Mouse (Mus musculus) T-helper 1 cell (primary cell): ENCODE data around the gene Ier5.

Experiments
- in situ Hi-C: fragments of 300-600 bp; cut with MboI, MseI; formaldehyde crosslinking; loops from one replicate; pipeline ENCODE4 v1.15.1; 2025; ENCODE audit warnings: high pct_unique_total_duplicates

Ier5 gene

DNA sequence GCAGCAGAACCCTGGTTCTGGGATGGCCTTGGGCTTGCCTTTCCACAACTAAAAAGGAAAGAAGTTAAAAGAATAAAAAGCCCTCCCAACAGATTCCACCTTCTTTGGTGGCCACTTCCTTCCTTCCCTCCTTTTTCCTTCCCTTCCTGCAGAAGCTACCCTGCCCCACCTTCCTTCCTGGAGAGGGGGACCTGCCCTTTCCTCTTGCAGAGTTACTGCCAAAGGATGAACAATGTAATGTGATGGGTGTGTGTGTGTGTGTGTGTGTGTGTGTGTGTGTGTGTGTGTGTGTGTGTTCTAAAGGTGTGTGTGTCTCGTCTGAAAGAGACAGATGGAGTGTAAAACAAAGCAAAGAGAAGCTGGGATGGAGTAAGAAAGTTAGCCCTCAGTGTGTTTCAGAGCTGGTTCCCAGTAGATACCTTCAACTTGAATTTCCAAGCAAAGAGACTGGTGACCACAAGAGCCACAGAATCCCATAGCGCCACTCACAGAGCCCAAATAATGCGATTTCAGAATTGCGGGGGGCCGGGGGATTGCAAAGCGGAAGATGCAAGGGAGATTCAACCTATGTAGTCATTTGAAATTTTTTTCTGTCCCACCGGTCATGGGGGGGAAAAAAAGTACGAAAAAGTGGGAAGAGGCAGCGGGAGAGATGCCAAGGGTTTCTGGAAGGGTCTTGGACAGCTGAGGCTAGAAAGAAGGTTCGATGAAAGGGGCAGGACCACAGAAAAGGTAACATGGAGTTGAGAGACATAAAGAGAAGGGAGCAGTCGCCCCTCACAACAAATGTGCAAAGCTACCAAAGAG is 17.1 kb downstream of the Ier5 start:
- in situ Hi-C loops = no loop called here

GRCm38 (mm10) chr1:155077675-155078074 is 21.8 kb downstream of the Ier5 start:
- in situ Hi-C loops = no loop called here

DNA sequence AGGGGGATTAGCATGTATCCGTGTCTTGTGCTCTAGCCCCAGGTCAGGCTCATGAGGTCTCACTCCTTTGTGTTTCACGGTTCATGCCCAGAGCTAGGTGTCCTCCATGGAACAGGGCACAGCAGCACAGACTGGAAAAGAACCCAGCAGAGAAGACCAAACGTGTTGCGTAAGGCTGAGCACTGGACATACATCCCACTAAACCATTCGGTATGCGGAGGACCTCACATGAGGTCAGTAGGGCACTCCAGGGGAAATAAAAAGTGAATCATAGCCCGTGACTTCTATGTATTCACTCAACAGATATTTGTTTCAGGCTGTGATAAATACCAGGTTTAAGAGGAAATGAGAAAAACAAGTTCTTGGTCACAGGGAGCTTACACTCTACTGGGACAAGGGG is 23.6 kb downstream of the Ier5 start:
- in situ Hi-C loops = no loop called here

- in situ Hi-C loops = no loop called here
Measured at GRCm38 (mm10) chr1:155074856-155075255, 24.6 kb downstream of the Ier5 start.

DNA sequence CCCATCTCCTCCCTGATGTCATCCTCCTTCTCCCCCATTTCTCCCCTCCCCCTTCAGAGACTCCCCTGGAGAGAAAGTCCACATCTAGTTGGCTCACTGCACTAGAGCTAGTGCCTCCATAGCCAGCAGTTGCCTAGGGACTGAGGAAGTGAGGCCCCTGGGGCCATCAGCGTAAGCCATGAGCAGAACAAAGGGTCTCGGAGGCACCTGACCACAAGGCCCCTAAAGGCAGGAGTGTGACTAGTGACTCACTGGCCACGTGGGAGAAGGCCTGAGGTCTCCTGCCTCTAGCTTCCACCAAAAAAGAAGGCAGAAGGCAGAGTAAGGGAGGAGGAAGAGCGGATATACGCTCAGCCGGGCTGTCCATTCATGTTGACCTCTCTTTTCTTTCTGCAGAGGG is 25.5 kb downstream of the Ier5 start:
- in situ Hi-C loops = no loop called here

DNA sequence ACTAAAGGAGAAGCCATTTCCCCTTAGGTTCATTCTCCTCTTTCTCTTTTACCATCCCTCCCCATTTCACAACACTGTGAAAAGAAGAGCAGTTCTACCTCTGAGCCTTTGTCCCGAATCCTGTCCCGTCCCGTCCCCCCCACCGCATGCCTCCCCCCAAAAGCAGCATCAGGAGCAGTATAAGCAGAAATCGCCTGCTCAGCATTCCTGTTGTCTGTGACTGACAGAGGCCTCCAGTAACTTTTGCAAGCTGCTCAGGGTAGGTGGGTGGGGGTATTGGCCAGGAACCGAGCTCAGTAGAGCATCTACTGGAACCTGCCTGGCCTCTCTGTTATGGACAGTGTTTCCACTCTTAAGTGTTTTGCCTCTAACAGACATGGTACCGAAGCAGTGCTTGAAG is 26.3 kb downstream of the Ier5 start:
- in situ Hi-C loops = no loop called here

DNA sequence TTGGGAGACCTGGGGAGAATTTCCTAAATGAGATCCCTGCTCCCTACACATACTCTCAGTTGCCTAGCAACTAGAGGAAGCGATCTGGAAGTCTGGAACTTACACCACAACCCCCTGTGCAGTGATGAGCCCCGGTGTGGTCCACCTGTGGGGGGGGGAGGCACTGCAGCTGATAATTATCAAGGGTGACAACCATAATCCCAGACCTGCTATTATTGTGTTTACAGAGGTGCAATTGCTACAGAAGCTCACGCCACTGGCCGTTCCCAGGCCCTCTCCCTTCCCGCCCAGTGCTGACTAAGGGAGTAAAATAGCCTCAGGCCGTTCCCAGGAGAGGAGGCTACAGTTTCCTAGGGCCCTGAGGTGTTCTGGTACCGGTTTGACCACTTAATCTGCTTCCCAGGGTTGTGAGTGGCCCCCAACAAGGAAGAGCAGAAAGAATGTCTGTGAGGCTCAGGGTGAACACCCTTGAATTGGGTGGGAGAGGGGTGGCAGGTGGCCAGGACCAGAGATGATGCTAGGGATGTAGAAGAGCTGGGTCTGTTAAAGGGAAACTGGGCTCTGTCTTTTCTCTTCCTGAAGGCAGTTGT is 28.1 kb downstream of the Ier5 start:
- in situ Hi-C loops = no loop called here

DNA sequence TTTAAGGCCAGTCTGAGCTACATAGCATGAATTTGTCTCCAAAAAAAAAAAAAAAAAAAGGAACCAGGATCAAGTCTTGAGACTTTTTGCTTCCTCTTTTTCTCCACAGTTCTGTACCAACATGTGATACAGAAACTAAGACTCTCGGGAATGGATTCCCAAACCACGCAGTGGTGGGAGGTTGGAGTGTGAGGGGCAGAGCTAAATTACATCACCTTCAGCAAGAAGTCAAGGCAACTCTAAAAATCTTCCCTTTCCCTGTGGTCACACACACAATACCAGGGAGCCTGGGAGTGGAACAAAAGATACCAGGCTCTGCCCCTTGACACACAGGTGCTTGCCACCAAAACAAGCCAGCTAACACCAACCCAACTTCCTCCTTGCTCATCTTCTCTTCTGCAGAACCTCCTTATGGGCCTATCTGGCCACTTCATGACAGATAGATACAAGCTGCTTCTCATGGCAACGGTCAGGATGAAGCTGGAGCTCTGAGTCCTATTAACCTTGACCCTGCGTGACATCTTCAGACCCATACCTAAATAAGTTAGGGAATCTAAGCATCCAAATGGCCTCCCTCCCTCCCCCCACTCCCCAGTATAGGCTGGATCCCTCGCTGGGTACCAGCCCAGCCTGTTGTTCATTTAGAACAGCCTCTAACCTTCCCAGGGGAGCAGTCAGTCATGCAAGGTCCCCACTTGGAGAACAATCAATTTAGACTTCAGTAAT is 28.7 kb downstream of the Ier5 start:
- in situ Hi-C loops = no loop called here

DNA sequence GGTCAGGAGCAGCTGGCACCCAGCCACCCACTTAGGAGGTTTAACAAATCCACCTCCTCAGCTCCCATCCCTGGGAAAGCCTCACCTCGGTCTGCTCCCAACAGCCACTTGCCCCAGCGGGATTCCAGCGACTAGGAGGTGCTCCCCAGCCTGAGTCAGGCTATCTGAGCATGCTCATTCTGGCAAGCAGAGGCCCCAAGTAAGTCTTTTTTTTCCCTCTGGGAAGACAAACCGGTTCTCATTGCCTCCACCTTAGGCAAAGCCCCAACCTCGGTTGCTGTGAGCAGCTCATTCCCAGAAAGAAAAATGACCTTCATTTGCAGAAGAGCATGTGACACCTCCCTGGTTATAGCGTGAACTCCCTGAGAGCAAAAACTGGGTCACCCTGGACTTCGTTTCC is 29.7 kb downstream of the Ier5 start:
- in situ Hi-C loops = loop anchor here (10.0 kb wide), 1 partner anchor 1845 kb away; no protein-coding TSS in a partner anchor

DNA sequence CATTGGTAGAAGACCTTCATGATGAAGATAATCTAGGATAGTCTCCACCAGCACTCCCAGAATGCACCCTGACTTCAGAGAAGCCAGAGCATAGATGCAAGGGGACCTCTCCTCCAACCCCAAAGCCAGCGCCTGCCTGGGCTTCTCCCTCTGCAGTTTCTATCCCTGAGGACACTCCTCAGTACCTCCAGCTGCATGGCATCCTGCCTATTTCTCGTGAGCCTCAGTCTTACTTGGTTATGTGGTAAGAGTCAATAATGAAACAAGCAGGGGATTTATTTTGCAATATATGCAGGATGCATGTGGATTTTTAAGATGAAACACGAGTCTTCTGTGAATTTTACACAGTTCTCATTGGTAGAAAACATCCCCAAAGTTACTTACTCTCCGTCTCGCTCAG is 33.2 kb downstream of the Ier5 start:
- in situ Hi-C loops = loop anchor here (10.0 kb wide), 1 partner anchor 1849 kb away; no protein-coding TSS in a partner anchor

DNA sequence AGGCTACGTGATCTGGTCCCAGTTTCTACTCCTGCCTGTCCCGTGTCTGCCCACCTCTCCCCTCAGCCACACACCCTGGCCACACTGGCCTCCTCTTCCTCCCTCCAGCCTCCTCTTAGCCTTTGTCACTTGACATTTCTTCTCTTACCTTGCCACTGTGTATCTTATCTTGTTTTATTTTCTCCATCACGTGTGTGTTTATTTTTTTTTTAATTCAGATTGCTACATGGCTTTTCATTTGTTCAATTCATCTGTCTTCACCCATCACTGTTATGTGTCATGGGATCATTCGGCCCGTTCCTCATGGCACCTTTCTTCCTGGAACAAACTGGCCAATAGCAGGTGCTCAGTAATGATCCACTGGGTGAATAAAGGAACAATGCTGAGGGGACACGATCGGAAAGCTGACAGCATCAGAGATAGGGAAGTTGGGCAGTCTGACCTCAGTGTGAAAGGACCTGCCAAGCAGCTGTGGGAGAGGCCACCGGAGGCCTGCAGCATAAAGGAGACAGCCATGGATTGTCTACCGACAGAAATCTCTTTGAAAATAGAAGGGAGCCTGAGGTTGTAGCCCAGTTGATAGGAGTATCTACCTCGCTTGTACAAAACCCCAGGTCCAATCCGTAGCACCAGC is 34.3 kb downstream of the Ier5 start:
- in situ Hi-C loops = loop anchor here (10.0 kb wide), 1 partner anchor 1850 kb away; no protein-coding TSS in a partner anchor

GRCm38 (mm10) chr1:155064649-155065048 is 34.8 kb downstream of the Ier5 start:
- in situ Hi-C loops = loop anchor here (10.0 kb wide), 1 partner anchor 1850 kb away; no protein-coding TSS in a partner anchor

- in situ Hi-C loops = loop anchor here (10.0 kb wide), 1 partner anchor 1851 kb away; no protein-coding TSS in a partner anchor
Measured at GRCm38 (mm10) chr1:155064111-155064510, 35.3 kb downstream of the Ier5 start.

GRCm38 (mm10) chr1:155062963-155063362 is 36.5 kb downstream of the Ier5 start:
- in situ Hi-C loops = loop anchor here (10.0 kb wide), 1 partner anchor 1852 kb away; no protein-coding TSS in a partner anchor

- in situ Hi-C loops = loop anchor here (10.0 kb wide), 1 partner anchor 1853 kb away; no protein-coding TSS in a partner anchor
Measured at GRCm38 (mm10) chr1:155062057-155062456, 37.4 kb downstream of the Ier5 start.

GRCm38 (mm10) chr1:155060832-155061801 is 38.3 kb downstream of the Ier5 start:
- in situ Hi-C loops = loop anchor here (10.0 kb wide), 1 partner anchor 1854 kb away; no protein-coding TSS in a partner anchor

DNA sequence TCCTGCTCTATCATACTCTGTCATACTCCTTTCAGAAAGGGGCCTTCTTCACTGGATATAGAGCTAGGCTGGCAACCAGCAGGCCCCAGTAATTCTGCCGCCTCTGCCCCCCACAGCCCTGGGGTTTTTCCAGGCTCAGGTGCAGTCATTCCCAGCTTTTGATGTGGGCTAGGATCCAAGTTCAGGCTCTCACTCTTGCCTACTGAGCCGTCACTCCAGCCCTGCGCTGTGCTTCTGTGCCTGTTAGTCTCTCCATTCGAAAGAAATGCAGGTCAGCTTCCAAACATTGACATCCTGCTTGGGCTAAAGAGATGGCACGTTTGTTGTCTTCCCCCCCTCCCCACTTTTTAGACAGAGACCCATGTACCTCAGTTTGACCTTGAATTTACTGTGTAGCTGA is 39.2 kb downstream of the Ier5 start:
- in situ Hi-C loops = loop anchor here (10.0 kb wide), 1 partner anchor 1855 kb away; no protein-coding TSS in a partner anchor

GRCm38 (mm10) chr1:155059505-155059904 is 39.9 kb downstream of the Ier5 start:
- in situ Hi-C loops = no loop called here

DNA sequence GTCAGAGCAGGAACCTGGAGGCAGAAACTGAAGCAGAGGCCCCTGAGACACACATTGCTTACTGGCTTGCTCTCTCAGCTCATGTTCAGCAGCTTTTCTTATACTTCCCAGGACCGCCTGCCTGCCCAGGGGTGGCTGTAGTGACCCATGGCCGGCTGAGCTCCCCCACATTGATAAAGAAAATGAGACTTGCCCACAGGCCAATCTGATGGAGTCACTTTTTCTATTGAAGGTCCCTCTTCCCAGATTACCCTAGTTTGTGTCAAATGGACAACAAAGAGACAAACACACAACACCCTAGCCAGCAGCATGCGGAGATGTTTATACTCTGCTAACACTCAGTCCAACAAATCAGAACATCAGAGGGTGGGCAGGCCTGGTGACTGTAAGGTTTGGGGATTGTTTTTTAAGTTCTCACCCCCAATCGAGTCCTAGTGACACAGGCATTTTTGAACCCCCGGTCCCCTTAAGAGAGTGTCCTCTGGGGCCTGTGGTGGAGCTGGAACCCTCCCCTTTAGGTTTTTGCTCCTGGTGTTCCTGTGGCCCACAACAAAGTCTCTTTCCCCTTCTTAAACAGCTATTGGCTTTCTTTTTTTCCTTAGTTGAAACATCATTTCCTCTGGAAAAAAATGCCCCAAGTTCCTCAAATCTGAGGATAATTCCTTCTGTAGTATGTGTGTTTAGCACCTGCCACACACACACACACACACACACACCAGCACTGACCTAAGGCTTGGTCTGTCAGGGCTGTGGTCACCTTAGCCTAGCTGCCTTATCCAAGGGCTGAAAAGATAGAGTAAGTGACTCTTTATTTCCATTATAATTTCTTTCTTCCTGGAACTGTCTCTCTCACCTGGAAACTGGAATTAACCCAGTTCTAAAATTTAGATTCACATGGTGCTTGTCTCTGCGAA is 41.1 kb downstream of the Ier5 start:
- in situ Hi-C loops = no loop called here
